Mouse (Mus musculus) forebrain, embryonic 10.5 days (tissue): ENCODE results near the gene Borcs6. TPM values are rescaled to one million over a fixed set of nuclear protein-coding genes. Genes with fewer than 3 reads are reported as not detected.

Experiments used
- DNase-seq: peaks from one replicate; pipeline ENCODE4 v3.0.0-alpha.2; 2017; ENCODE audit warnings: low spot score; ENCODE audit errors: extremely low spot score
- H3K27ac ChIP-seq: fragments of 300-500 bp; sonication (generic); 2 replicates; pipeline ENCODE4 v1.5.1; 2016; ENCODE audit warnings: mild to moderate bottlenecking
- H3K27me3 ChIP-seq: fragments of 300-500 bp; sonication (generic); 2 replicates; pipeline ENCODE4 v1.6.1; 2016; ENCODE audit warnings: mild to moderate bottlenecking; ENCODE audit not compliant: poor library complexity, severe bottlenecking
- H3K36me3 ChIP-seq: fragments of 300-500 bp; sonication (generic); replicated peaks from 2 replicates; pipeline ENCODE4 v1.6.1; 2016; ENCODE audit warnings: mild to moderate bottlenecking, moderate library complexity
- H3K4me1 ChIP-seq: fragments of 300-500 bp; sonication (generic); 2 replicates; pipeline ENCODE4 v1.6.1; 2016
- H3K4me3 ChIP-seq: fragments of 300-500 bp; sonication (generic); 2 replicates; pipeline ENCODE4 v1.5.1; 2016; ENCODE audit warnings: mild to moderate bottlenecking, moderate library complexity
- H3K9me3 ChIP-seq: fragments of 300-500 bp; sonication (generic); 2 replicates; pipeline ENCODE4 v1.6.1; 2016; ENCODE audit warnings: mild to moderate bottlenecking, moderate library complexity
- WGBS: fragments of 180-500 bp; shearing (Covaris S2); methylation state at CpG from one replicate; pipeline ENCODE4 v1.1.7; 2016; 5-methylcytosine and 5-hydroxymethylcytosine counted together
- polyA plus RNA-seq: library from polyadenylated mRNA; unstranded; fragments of >200 nt; fragmentation: Nextera tagmentation; extraction: Ambion mirVana; gene quantifications from 2 replicates; pipeline ENCODE4 v1.2.1, GENCODE M21; 2016

Borcs6 gene
- polyA plus RNA-seq, 1 experiment from 2014 or later, result 3.8 TPM

GRCm38 (mm10) chr11:69105227-69105626, 45.7 kb downstream of the Borcs6 start:
- peaks cover 92% of the 10 kb centered on the region for H3K36me3 ChIP-seq

GRCm38 (mm10) chr11:69105796-69106195, 46.3 kb downstream of the Borcs6 start:
- Histone ChIP-seq H3K27me3 (no peaks in the 10 kb centered on the region), H3K27ac (no peak overlapping the region), H3K36me3 (peaks cover 89% of the 10 kb centered on the region), H3K4me1 (peaks cover 16% of the 10 kb centered on the region), H3K4me3 (peak overlapping the region; percentile 9; the same call in 1 of the 2 replicates), H3K9me3 (no peaks in the 10 kb centered on the region)
- DNase-seq, result no peak
- 78% methylated on average over 2 of the region's 2 CpGs for WGBS

More at GRCm38 (mm10) chr11:69105227-69105626, 45.7 kb downstream of the Borcs6 start:
- H3K9me3 ChIP-seq, result no peaks in the 10 kb centered on the region
- peak overlapping the region; percentile 9; the same call in 1 of the 2 replicates for H3K4me3 ChIP-seq
- 89% methylated on average over 6 of the region's 6 CpGs for WGBS
- H3K27ac ChIP-seq, result no peak overlapping the region
- no peak for DNase-seq
- H3K4me1 ChIP-seq, result peaks cover 22% of the 10 kb centered on the region
- no peaks in the 10 kb centered on the region for H3K27me3 ChIP-seq

GRCm38 (mm10) chr11:69106299-69106698, 46.8 kb downstream of the Borcs6 start:
- 86% methylated on average over 11 of the region's 11 CpGs for WGBS
- H3K9me3 ChIP-seq, result no peaks in the 10 kb centered on the region
- DNase-seq, result no peak
- H3K27ac ChIP-seq, result no peak overlapping the region
- H3K4me1 ChIP-seq, result peaks cover 15% of the 10 kb centered on the region
- H3K36me3 ChIP-seq, result peaks cover 83% of the 10 kb centered on the region
- peaks cover under 1% of the 10 kb centered on the region; the same call in 1 of the 2 replicates for H3K27me3 ChIP-seq
- H3K4me3 ChIP-seq, result no peak overlapping the region

GRCm38 (mm10) chr11:69106842-69107241, 47.3 kb downstream of the Borcs6 start:
- Histone ChIP-seq H3K4me1 (peaks cover 21% of the 10 kb centered on the region), H3K36me3 (peaks cover 78% of the 10 kb centered on the region), H3K27me3 (peaks cover 6% of the 10 kb centered on the region), H3K27ac (no peak overlapping the region), H3K4me3 (no peak overlapping the region), H3K9me3 (no peaks in the 10 kb centered on the region)
- DNase-seq, result no peak
- 86% methylated on average over 11 of the region's 11 CpGs for WGBS

GRCm38 (mm10) chr11:69107676-69108075, 48.2 kb downstream of the Borcs6 start:
- 91% methylated on average over 11 of the region's 11 CpGs for WGBS
- peaks cover 28% of the 10 kb centered on the region for H3K4me1 ChIP-seq
- H3K27ac ChIP-seq, result no peak overlapping the region
- H3K9me3 ChIP-seq, result no peaks in the 10 kb centered on the region
- peaks cover 70% of the 10 kb centered on the region for H3K36me3 ChIP-seq
- H3K4me3 ChIP-seq, result peak overlapping the region; percentile 18; the same call in 1 of the 2 replicates
- H3K27me3 ChIP-seq, result peaks cover 13% of the 10 kb centered on the region
- DNase-seq, result no peak

- DNase-seq, result no peak
- no peak overlapping the region for H3K27ac ChIP-seq
- 0 out of 2 replicates have a peak overlapping the region, but pooled peaks have one; percentile 10 for H3K4me3 ChIP-seq
- H3K27me3 ChIP-seq, result peaks cover 19% of the 10 kb centered on the region
- peaks cover 64% of the 10 kb centered on the region for H3K36me3 ChIP-seq
- no peaks in the 10 kb centered on the region for H3K9me3 ChIP-seq
- H3K4me1 ChIP-seq, result peaks cover 28% of the 10 kb centered on the region
- 94% methylated on average over 9 of the region's 9 CpGs for WGBS
These were observed 48.7 kb downstream of the Borcs6 start for GRCm38 (mm10) chr11:69108223-69108622.

GRCm38 (mm10) chr11:69109032-69109900, 49.7 kb downstream of the Borcs6 start:
- H3K9me3 ChIP-seq, result no peaks in the 10 kb centered on the region
- no peak overlapping the region for H3K27ac ChIP-seq
- no peak for DNase-seq
- 81% methylated on average over 13 of the region's 13 CpGs for WGBS
- peaks cover 28% of the 10 kb centered on the region for H3K4me1 ChIP-seq
- peaks cover 54% of the 10 kb centered on the region for H3K36me3 ChIP-seq
- peak overlapping the region; percentile 62 for H3K4me3 ChIP-seq
- H3K27me3 ChIP-seq, result peaks cover 29% of the 10 kb centered on the region

GRCm38 (mm10) chr11:69110319-69111046, 51.0 kb downstream of the Borcs6 start:
- Histone ChIP-seq H3K27ac (peak overlapping the region; percentile 72), H3K36me3 (peaks cover 42% of the 10 kb centered on the region), H3K4me3 (peak overlapping the region; percentile 62), H3K9me3 (no peaks in the 10 kb centered on the region), H3K4me1 (peaks cover 28% of the 10 kb centered on the region), H3K27me3 (peaks cover 41% of the 10 kb centered on the region)
- under 1% methylated on average over 30 of the region's 30 CpGs for WGBS
- peak; percentile 95 for DNase-seq

Other genes with a start within 250 kb of the Borcs6 start
- 49.4 and 51.3 TPM in 2 replicates for gene Ndel1, start 187.9 kb upstream of the Borcs6 start, polyA plus RNA-seq
- 0.05 and 0.11 TPM in 2 replicates for gene Rnf222, start 171.2 kb upstream of the Borcs6 start, polyA plus RNA-seq
- 1,077 and 1,081 TPM in 2 replicates for gene Rpl26, start 158.1 kb upstream of the Borcs6 start, polyA plus RNA-seq
- gene Odf4, start 132.6 kb upstream of the Borcs6 start, polyA plus RNA-seq, result not detected in 2 replicates
- 6.7 and 6.8 TPM in 2 replicates for gene Arhgef15, start 102.2 kb upstream of the Borcs6 start, polyA plus RNA-seq
- gene Slc25a35, start 91.6 kb upstream of the Borcs6 start, polyA plus RNA-seq, result 1.9 and 2.1 TPM in 2 replicates
- 90.7 and 97.5 TPM in 2 replicates for gene Rangrf, start 84.5 kb upstream of the Borcs6 start, polyA plus RNA-seq
- gene Pfas, start 51.3 kb upstream of the Borcs6 start, polyA plus RNA-seq, result 70.5 and 72.8 TPM in 2 replicates
- gene Ctc1, start 43.8 kb upstream of the Borcs6 start, polyA plus RNA-seq, result 79.6 and 86.1 TPM in 2 replicates
- 227 and 236 TPM in 2 replicates for gene Aurkb, start 14.1 kb upstream of the Borcs6 start, polyA plus RNA-seq
- 60.8 and 61.0 TPM in 2 replicates for gene Tmem107, start 11.1 kb downstream of the Borcs6 start, polyA plus RNA-seq
- gene Vamp2, start 28.8 kb downstream of the Borcs6 start, polyA plus RNA-seq, result 51.3 and 57.6 TPM in 2 replicates
- gene Per1, start 35.5 kb downstream of the Borcs6 start, polyA plus RNA-seq, result 7.3 and 9.0 TPM in 2 replicates
- 0.16 and 0.17 TPM in 2 replicates for gene Hes7, start 60.7 kb downstream of the Borcs6 start, polyA plus RNA-seq
- gene 9130213A22Rik, start 62.9 kb downstream of the Borcs6 start, polyA plus RNA-seq, result 0.11 and 0.16 TPM in 2 replicates
- gene Aloxe3, start 66.2 kb downstream of the Borcs6 start, polyA plus RNA-seq, result 0.26 and 0.28 TPM in 2 replicates
- 0.05 TPM in 1 of 2 replicates, not detected in the other for gene Alox12b, start 97.3 kb downstream of the Borcs6 start, polyA plus RNA-seq
- 0.10 TPM in 1 of 2 replicates, not detected in the other for gene Alox8, start 138.1 kb downstream of the Borcs6 start, polyA plus RNA-seq
- 0.04 and 0.06 TPM in 2 replicates for gene Gucy2e, start 177.3 kb downstream of the Borcs6 start, polyA plus RNA-seq